Mouse (Mus musculus): Measurements from ENCODE around the gene Fam25c. TPM values are rescaled to one million over a fixed set of nuclear protein-coding genes. Genes with fewer than 3 reads are reported as not detected.

Gene Fam25c
- total and polyA plus RNA-seq, 3 experiments: not detected

DNA sequence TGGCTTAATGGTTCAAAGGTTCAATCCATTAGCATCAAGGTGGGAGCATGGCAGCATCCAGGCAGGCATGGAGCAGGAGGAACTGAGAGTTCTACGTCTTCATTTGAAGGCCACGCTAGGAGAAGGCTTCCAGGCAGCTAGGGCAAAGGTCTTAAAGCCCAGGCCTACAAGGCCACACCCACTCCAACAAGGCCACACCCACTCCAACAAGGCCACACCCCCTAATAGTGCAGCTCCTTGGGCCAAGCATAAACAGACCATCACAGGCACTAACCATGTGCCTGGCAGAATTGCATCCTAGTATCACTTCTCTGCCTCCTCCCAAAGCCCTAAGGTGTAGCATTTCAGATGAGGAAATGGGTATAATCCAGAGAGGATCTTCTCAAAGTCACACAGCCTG lies 16.5 kb upstream of the Fam25c start:
- no peak for DNase-seq (ENCODE audit: low read depth, low spot score)
- TF ChIP-seq GATA1 (IDR thresholded peaks at IDR 0.05; ENCODE audit: low read depth, low read length) (no peak), SMC3 (IDR thresholded peaks at IDR 0.05; ENCODE audit: low read depth, low read length) (no peak), KAT2A (conservative IDR thresholded peaks at IDR 0.05; ENCODE audit: low read depth, low read length) (no peak), CHD2 (IDR thresholded peaks at IDR 0.05; ENCODE audit: low read length) (no peak), SIN3A (IDR thresholded peaks at IDR 0.05; ENCODE audit: low read length) (no peak), RAD21 (IDR thresholded peaks at IDR 0.05; ENCODE audit: low read depth, low read length) (no peak), CHD1 (IDR thresholded peaks at IDR 0.05; ENCODE audit: low read depth, low read length) (no peak), UBTF (IDR thresholded peaks at IDR 0.05; ENCODE audit: borderline replicate concordance, insufficient read depth, low read depth, low read length) (no peak), USF1 (IDR thresholded peaks at IDR 0.05; ENCODE audit: low read depth, low read length) (no peak), TCF12 (IDR thresholded peaks at IDR 0.05; ENCODE audit: low read depth, low read length) (no peak), ETS1 (IDR thresholded peaks at IDR 0.05; ENCODE audit: low read depth, low read length) (no peak), ZKSCAN1 (IDR thresholded peaks at IDR 0.05; ENCODE audit: low read depth, low read length) (no peak), USF2 (IDR thresholded peaks at IDR 0.05; ENCODE audit: borderline replicate concordance in 1 of 2, insufficient read depth in 1 of 2, low read depth in 1 of 2, low read length in 2 of 2) (no peak), MXI1 (IDR thresholded peaks at IDR 0.05; ENCODE audit: low read depth, low read length) (no peak), CTCF (IDR thresholded peaks at IDR 0.05 in 2 of 3, conservative IDR thresholded peaks at IDR 0.05 in 1 of 3; ENCODE audit: control insufficient read depth in 1 of 3, insufficient read depth in 1 of 3, low read depth in 2 of 3, low read length in 3 of 3, poor library complexity in 1 of 3, severe bottlenecking in 1 of 3) (no peak), MYB (IDR thresholded peaks at IDR 0.05; ENCODE audit: low read depth, low read length) (no peak), JUND (IDR thresholded peaks at IDR 0.05; ENCODE audit: low read depth, low read length) (no peak), NELFE (IDR thresholded peaks at IDR 0.05; ENCODE audit: low read depth, low read length) (no peak), POLR2A (IDR thresholded peaks at IDR 0.05; ENCODE audit: control insufficient read depth in 1 of 2, insufficient read depth in 1 of 2, low read depth in 1 of 2, low read length in 2 of 2, poor library complexity in 1 of 2) (no peak)
- no peak overlapping the region for H3K4me3 ChIP-seq (ENCODE audit: control insufficient read depth in 1 of 2, insufficient read depth in 1 of 2, low read depth in 2 of 2, low read length in 2 of 2)

GRCm38 (mm10) chr14:34370921-34371320 lies 15.7 kb upstream of the Fam25c start:
- Histone ChIP-seq H3K4me1 (ENCODE audit: control insufficient read depth in 1 of 2, insufficient read depth in 2 of 2, low read length in 2 of 2) (no peaks in the 10 kb centered on the region), H3K27ac (ENCODE audit: control insufficient read depth, low read depth, low read length) (no peak overlapping the region), H3K9me3 (replicated peaks; ENCODE audit: insufficient read depth, low read length) (no peaks in the 10 kb centered on the region), H3K9ac (ENCODE audit: control insufficient read depth, low read depth, low read length, poor library complexity, severe bottlenecking) (no peak overlapping the region), H3K4me3 (ENCODE audit: control insufficient read depth in 1 of 2, insufficient read depth in 1 of 2, low read depth in 2 of 2, low read length in 2 of 2) (no peak overlapping the region), H3K36me3 (ENCODE audit: control insufficient read depth in 1 of 2, insufficient read depth in 2 of 2, low read length in 2 of 2) (no peaks in the 10 kb centered on the region), H3K79me2 (ENCODE audit: control insufficient read depth, insufficient read depth, low read length, poor library complexity) (no peaks in the 10 kb centered on the region), H3K27me3 (ENCODE audit: control insufficient read depth in 1 of 2, insufficient read depth in 2 of 2, low read length in 2 of 2) (no peaks in the 10 kb centered on the region)
- TF ChIP-seq MXI1 (IDR thresholded peaks at IDR 0.05; ENCODE audit: low read depth, low read length) (no peak), TBP (IDR thresholded peaks at IDR 0.05; ENCODE audit: low read depth, low read length) (no peak), ZC3H11A (IDR thresholded peaks at IDR 0.05; ENCODE audit: low read depth, low read length) (no peak), SIN3A (IDR thresholded peaks at IDR 0.05; ENCODE audit: low read length) (no peak), MYB (IDR thresholded peaks at IDR 0.05; ENCODE audit: low read depth, low read length) (no peak), CHD1 (IDR thresholded peaks at IDR 0.05; ENCODE audit: low read depth, low read length) (no peak), POLR2AphosphoS5 (IDR thresholded peaks at IDR 0.05; ENCODE audit: borderline replicate concordance, low read depth, low read length) (no peak), TCF12 (IDR thresholded peaks at IDR 0.05; ENCODE audit: low read depth, low read length) (no peak), HCFC1 (IDR thresholded peaks at IDR 0.05; ENCODE audit: low read depth, low read length) (no peak), ZMIZ1 (IDR thresholded peaks at IDR 0.05; ENCODE audit: low read depth, low read length) (no peak), MEF2A (IDR thresholded peaks at IDR 0.05; ENCODE audit: extremely low read depth, insufficient replicate concordance, low read depth, low read length, poor library complexity, severe bottlenecking) (no peak), MAX (IDR thresholded peaks at IDR 0.05; ENCODE audit: low read length) (no peak), EP300 (IDR thresholded peaks at IDR 0.05; ENCODE audit: low read depth in 1 of 2, low read length in 2 of 2) (no peak)
- DNase-seq (ENCODE audit: low read depth, low spot score): no peak

More for the DNA sequence above, 16.5 kb upstream of the Fam25c start:
- Histone ChIP-seq H3K9me3 (replicated peaks; ENCODE audit: insufficient read depth, low read length) (no peaks in the 10 kb centered on the region), H3K79me2 (ENCODE audit: control insufficient read depth, insufficient read depth, low read length, poor library complexity) (no peaks in the 10 kb centered on the region), H3K9ac (ENCODE audit: control insufficient read depth, low read depth, low read length, poor library complexity, severe bottlenecking) (no peak overlapping the region), H3K4me1 (ENCODE audit: control insufficient read depth in 1 of 2, insufficient read depth in 2 of 2, low read length in 2 of 2) (no peaks in the 10 kb centered on the region), H3K27me3 (ENCODE audit: control insufficient read depth in 1 of 2, insufficient read depth in 2 of 2, low read length in 2 of 2) (no peaks in the 10 kb centered on the region), H3K27ac (ENCODE audit: control insufficient read depth, low read depth, low read length) (no peak overlapping the region), H3K36me3 (ENCODE audit: control insufficient read depth in 1 of 2, insufficient read depth in 2 of 2, low read length in 2 of 2) (no peaks in the 10 kb centered on the region)

Measured in MEL (cell line).